Mouse (Mus musculus) lung, postnatal 0 days (tissue): ENCODE measurements around the gene Mylk.
A peak's percentile ranks its signal among the peaks of the same experiment; 100 is the strongest.

ENCODE experiments used
- CTCF ChIP-seq: IDR thresholded peaks from 2 replicates; pipeline ENCODE4 v1.5.1; 2016; ENCODE audit warnings: antibody characterized with exemption, mild to moderate bottlenecking
- EP300 ChIP-seq: IDR thresholded peaks from 2 replicates; pipeline ENCODE4 v1.6.1; 2016; ENCODE audit warnings: antibody characterized with exemption, mild to moderate bottlenecking, control low read depth

DNA sequence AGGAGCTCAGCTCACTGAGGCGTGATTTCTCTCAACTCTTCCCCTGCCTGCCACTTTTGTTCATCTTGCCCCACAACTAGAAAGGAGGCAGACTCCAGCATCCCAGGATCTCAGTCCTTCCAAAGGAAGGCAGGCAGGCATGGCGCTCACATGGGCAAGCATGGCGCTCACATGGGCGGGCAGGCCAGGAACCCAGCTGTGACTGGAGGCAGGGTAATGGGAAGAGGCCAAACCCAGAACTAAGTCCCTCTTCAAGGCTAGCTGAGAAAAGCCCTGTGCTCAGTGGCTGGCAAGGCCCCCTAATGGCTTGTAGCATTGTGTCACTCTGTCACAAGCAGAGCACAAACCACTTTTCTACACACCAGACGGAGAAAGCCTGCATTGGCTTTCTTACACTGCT lies 223.2 kb downstream of the Mylk start:
- TF ChIP-seq CTCF (peak; percentile 22), EP300 (no peak)
